Mouse (Mus musculus): Measurements from ENCODE around the gene Iars2. TPM values are rescaled to one million over a fixed set of nuclear protein-coding genes. Genes with fewer than 3 reads are reported as not detected.

Iars2 gene
- 19.2 and 19.9 TPM in 2 replicates for polyA plus RNA-seq (2015; fragmentation: Nextera tagmentation; extraction: Ambion mirVana)

- Histone ChIP-seq H3K27me3 (no peaks in the 10 kb centered on the region), H3K36me3 (peaks cover 28% of the 10 kb centered on the region), H3K9ac (replicated peaks) (peak within 1 kb of the TSS; percentile 93), H3K4me1 (peaks cover 32% of the 10 kb centered on the region), H3K9me3 (no peaks in the 10 kb centered on the region), H3K27ac (replicated peaks) (peak within 1 kb of the TSS; percentile 94), H3K4me3 (peak within 1 kb of the TSS; percentile 84), H3K4me2 (replicated peaks) (peak within 1 kb of the TSS; percentile 66)
- peak; percentile 90 for ATAC-seq (replicated peaks)
- under 1% methylated on average over 76 of the region's 76 CpGs for WGBS
Measured at GRCm38 (mm10) chr1:185328721-185329610, at the start of gene Iars2. Gene Iars2 (minus strand): TSS chr1:185329396.

DNA sequence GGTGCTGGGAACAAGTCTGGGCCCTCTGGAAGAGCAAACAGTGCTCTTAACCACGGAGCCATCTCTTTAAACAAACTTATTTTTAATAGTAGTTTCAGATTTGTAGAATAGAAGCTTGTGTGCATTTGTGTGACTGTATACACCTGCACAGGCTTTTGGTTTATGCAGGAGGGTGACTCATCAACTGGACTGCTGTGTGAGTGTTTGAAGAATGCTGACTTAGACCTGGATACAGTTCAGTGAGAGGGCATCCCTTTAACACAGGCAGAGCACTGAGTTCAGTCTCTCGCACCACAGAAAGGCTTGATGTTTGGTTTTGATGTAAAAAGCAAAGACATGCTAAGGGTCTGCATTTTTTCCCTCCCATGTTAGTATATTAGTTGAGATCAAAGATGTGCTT, 48.2 kb upstream of the Iars2 start:
- no peak overlapping the region for H3K9ac ChIP-seq (replicated peaks)
- WGBS, result 96% methylated on average over 2 of the region's 2 CpGs
- H3K4me3 ChIP-seq, result no peak overlapping the region
- no peak overlapping the region for H3K4me2 ChIP-seq (replicated peaks)
- no peaks in the 10 kb centered on the region for H3K9me3 ChIP-seq
- H3K27ac ChIP-seq (replicated peaks), result no peak overlapping the region
- no peaks in the 10 kb centered on the region for H3K4me1 ChIP-seq
- no peak for ATAC-seq (replicated peaks)
- peaks cover 83% of the 10 kb centered on the region for H3K36me3 ChIP-seq
- H3K27me3 ChIP-seq, result no peaks in the 10 kb centered on the region

GRCm38 (mm10) chr1:185376390-185376789, 47.2 kb upstream of the Iars2 start:
- H3K4me2 ChIP-seq (replicated peaks), result no peak overlapping the region
- H3K4me3 ChIP-seq, result no peak overlapping the region
- no peaks in the 10 kb centered on the region for H3K27me3 ChIP-seq
- H3K27ac ChIP-seq (replicated peaks), result no peak overlapping the region
- no peaks in the 10 kb centered on the region for H3K9me3 ChIP-seq
- ATAC-seq (replicated peaks), result no peak
- H3K36me3 ChIP-seq, result peaks cover 85% of the 10 kb centered on the region
- H3K4me1 ChIP-seq, result no peaks in the 10 kb centered on the region
- H3K9ac ChIP-seq (replicated peaks), result no peak overlapping the region

DNA sequence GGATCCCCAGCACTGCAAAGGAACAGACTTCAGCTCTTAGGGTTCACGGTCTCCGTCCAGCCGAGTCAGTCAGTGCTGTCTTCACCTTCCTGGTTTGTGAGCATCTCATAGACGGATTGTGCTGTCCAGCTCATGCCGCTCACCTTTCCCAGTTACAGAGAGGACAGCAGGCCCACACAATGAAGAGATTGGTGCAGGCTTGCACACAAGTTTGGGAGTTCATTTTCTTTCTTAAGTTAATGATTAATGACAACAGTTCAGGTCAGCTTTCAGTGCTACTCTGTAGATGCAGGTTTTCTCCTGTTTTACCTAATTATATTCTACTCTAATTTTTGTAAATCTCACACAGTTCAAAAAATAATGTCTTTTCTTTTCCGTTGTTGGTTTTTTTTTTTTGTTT, 40.8 kb upstream of the Iars2 start:
- 94% methylated on average over 6 of the region's 6 CpGs for WGBS
- H3K9me3 ChIP-seq, result no peaks in the 10 kb centered on the region
- H3K27ac ChIP-seq (replicated peaks), result no peak overlapping the region
- no peak overlapping the region for H3K4me2 ChIP-seq (replicated peaks)
- H3K4me3 ChIP-seq, result no peak overlapping the region
- no peak overlapping the region for H3K9ac ChIP-seq (replicated peaks)
- peaks cover 50% of the 10 kb centered on the region for H3K36me3 ChIP-seq
- no peak for ATAC-seq (replicated peaks)
- H3K4me1 ChIP-seq, result peaks cover 7% of the 10 kb centered on the region
- H3K27me3 ChIP-seq, result no peaks in the 10 kb centered on the region

- no peak for ATAC-seq (replicated peaks)
Measured at GRCm38 (mm10) chr1:185367383-185367782, 38.2 kb upstream of the Iars2 start.

DNA sequence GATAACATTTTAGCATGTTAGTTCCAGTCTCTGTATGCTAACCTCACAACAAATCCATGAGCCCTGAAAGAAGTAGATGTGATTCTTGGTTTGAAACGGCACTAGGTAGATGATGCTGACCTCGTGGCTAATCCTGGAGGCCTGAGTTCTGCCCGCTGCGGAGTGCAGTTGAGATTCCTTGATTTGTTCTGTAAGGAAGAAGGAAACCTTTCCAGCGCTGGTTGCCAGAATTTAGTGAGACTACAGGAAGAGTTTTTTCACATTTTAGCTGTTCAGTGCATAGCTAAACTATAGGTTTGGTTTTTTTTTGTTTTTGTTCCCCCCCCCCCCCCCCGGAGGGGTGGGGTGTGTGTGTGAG, 35.0 kb upstream of the Iars2 start:
- Histone ChIP-seq H3K4me2 (replicated peaks) (peak overlapping the region; percentile 65), H3K4me1 (peaks cover 28% of the 10 kb centered on the region), H3K9me3 (no peaks in the 10 kb centered on the region), H3K27me3 (no peaks in the 10 kb centered on the region), H3K27ac (replicated peaks) (no peak overlapping the region), H3K9ac (replicated peaks) (peak overlapping the region; percentile 79), H3K36me3 (peaks cover 6% of the 10 kb centered on the region; the same call in 1 of the 2 replicates), H3K4me3 (peak overlapping the region; percentile 85)
- 35% methylated on average over 6 of the region's 6 CpGs for WGBS
- ATAC-seq (replicated peaks), result no peak

More at GRCm38 (mm10) chr1:185367383-185367782, 38.2 kb upstream of the Iars2 start:
- peaks cover 21% of the 10 kb centered on the region for H3K4me1 ChIP-seq
- 95% methylated on average over 6 of the region's 6 CpGs for WGBS
- no peak overlapping the region for H3K9ac ChIP-seq (replicated peaks)
- no peak overlapping the region for H3K4me2 ChIP-seq (replicated peaks)
- H3K27ac ChIP-seq (replicated peaks), result no peak overlapping the region
- no peaks in the 10 kb centered on the region for H3K9me3 ChIP-seq
- H3K36me3 ChIP-seq, result peaks cover 29% of the 10 kb centered on the region
- H3K27me3 ChIP-seq, result no peaks in the 10 kb centered on the region
- H3K4me3 ChIP-seq, result no peak overlapping the region

DNA sequence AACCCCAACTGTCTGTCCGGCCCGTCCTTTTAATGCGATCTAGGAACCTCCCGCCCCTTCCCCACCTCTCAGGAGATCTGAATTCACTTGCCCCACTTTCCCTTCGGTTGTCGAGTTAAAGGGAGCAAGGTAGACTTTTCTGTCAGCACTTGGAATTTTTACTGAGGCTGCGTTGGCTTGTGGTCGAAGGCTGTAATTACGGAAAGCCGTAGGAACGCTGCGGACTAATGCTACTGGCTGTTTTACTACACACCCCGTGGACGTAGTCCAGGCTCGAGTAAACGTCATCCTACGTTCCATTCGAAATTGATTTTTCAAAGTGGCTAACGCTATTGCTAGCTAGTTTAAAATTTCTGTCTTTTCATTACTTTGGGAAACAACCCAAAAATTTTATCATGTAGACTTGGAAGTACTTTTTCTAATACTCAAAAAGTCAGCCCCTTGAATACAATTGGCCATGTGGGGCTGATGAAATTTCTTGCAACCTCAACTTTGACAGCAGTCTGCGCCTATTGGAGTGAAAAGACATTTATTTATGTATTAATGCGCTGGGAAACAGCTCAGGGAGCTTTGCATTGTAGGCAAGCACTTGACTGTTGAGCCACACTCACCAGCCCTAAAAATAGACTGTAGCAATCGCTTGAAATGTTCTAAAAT, 34.5 kb upstream of the Iars2 start:
- Histone ChIP-seq H3K4me3 (peak overlapping the region; percentile 85), H3K36me3 (peaks cover 4% of the 10 kb centered on the region; the same call in 1 of the 2 replicates), H3K4me1 (peaks cover 28% of the 10 kb centered on the region), H3K9me3 (no peaks in the 10 kb centered on the region), H3K4me2 (replicated peaks) (peak overlapping the region; percentile 65), H3K27ac (replicated peaks) (peak overlapping the region; percentile 93), H3K9ac (replicated peaks) (peak overlapping the region; percentile 79), H3K27me3 (no peaks in the 10 kb centered on the region)
- 4% methylated on average over 22 of the region's 22 CpGs for WGBS
- ATAC-seq (replicated peaks), result peak; percentile 39; the same call in 1 of the 2 replicates

GRCm38 (mm10) chr1:185362677-185363520, 33.7 kb upstream of the Iars2 start, which contains the start of gene Eprs:
Gene Eprs (plus strand): TSS chr1:185363044.
- Histone ChIP-seq H3K27ac (replicated peaks) (peak within 1 kb of the TSS; percentile 93), H3K36me3 (peaks cover 4% of the 10 kb centered on the region; the same call in 1 of the 2 replicates), H3K4me1 (peaks cover 28% of the 10 kb centered on the region), H3K4me3 (peak within 1 kb of the TSS; percentile 85), H3K27me3 (no peaks in the 10 kb centered on the region), H3K9ac (replicated peaks) (peak within 1 kb of the TSS; percentile 79), H3K4me2 (replicated peaks) (peak within 1 kb of the TSS; percentile 65), H3K9me3 (no peaks in the 10 kb centered on the region)
- peak; percentile 98 for ATAC-seq (replicated peaks)
- WGBS, result 1% methylated on average over 78 of the region's 92 CpGs

- H3K36me3 ChIP-seq, result peaks cover 29% of the 10 kb centered on the region
- H3K27me3 ChIP-seq, result no peaks in the 10 kb centered on the region
- no peaks in the 10 kb centered on the region for H3K9me3 ChIP-seq
- 83% methylated on average over 4 of the region's 4 CpGs for WGBS
- H3K4me3 ChIP-seq, result no peak overlapping the region
- H3K9ac ChIP-seq (replicated peaks), result no peak overlapping the region
- peaks cover 8% of the 10 kb centered on the region for H3K4me1 ChIP-seq
- no peak overlapping the region for H3K27ac ChIP-seq (replicated peaks)
- no peak overlapping the region for H3K4me2 ChIP-seq (replicated peaks)
- no peak for ATAC-seq (replicated peaks)
Measured at GRCm38 (mm10) chr1:185358211-185358610, 29.0 kb upstream of the Iars2 start.

- Histone ChIP-seq H3K9me3 (no peaks in the 10 kb centered on the region), H3K27ac (replicated peaks) (no peak overlapping the region), H3K27me3 (no peaks in the 10 kb centered on the region), H3K9ac (replicated peaks) (no peak overlapping the region), H3K36me3 (peaks cover 42% of the 10 kb centered on the region), H3K4me1 (no peaks in the 10 kb centered on the region), H3K4me3 (no peak overlapping the region), H3K4me2 (replicated peaks) (no peak overlapping the region)
- WGBS, result 94% methylated on average over 8 of the region's 8 CpGs
- ATAC-seq (replicated peaks), result no peak
Measured at GRCm38 (mm10) chr1:185356246-185356645, 27.1 kb upstream of the Iars2 start.

DNA sequence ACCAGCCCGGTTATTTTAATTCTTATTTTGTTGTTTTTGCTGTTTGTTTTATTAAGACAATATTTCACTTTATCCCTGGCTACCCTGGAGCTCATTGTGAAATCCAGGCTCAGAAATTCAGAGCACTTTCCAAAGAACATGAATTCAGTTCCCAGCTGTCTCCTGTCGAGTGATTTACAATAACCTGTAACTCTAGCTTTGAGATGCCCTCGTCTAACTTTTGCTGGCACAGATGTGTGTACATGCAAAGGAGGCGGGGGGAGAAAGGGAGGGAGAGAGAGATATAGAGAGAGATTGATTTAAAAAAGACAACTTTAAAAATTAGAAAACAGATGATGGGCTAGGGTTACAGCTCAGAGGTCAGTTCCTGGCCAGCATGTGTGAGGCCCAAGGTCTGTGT, 25.5 kb upstream of the Iars2 start:
- no peaks in the 10 kb centered on the region for H3K9me3 ChIP-seq
- no peak overlapping the region for H3K27ac ChIP-seq (replicated peaks)
- H3K4me1 ChIP-seq, result no peaks in the 10 kb centered on the region
- ATAC-seq (replicated peaks), result no peak
- H3K27me3 ChIP-seq, result no peaks in the 10 kb centered on the region
- H3K4me3 ChIP-seq, result no peak overlapping the region
- WGBS, result 86% methylated on average over 4 of the region's 4 CpGs
- no peak overlapping the region for H3K9ac ChIP-seq (replicated peaks)
- H3K4me2 ChIP-seq (replicated peaks), result no peak overlapping the region
- peaks cover 47% of the 10 kb centered on the region for H3K36me3 ChIP-seq
